In genomic region chr9:55311560-55311959, GRCm38 (mm10) we compare ENCODE assay signal across 8 mouse cellular contexts. TPM values are rescaled to one million over a fixed set of nuclear protein-coding genes. Genes with fewer than 3 reads are reported as not detected.
DNase-seq lines count a peak whose midpoint lies in the region; ATAC-seq and TF ChIP-seq lines count a peak whose summit lies in the region.

No protein-coding gene starts in this region.

- peak; percentile 31 to 61 for DNase-seq in CD8-positive naive resting alpha-beta T cell, adult 2 months (ENCODE audit: low read depth in 2 of 2, low spot score in 2 of 2)
- DNase-seq in kidney, postnatal 14 days = peak; percentile 79
- DNase-seq in liver, embryonic 13.5 days = peak; percentile 34
- DNase-seq in neural tube, embryonic 10.5 days (ENCODE audit: extremely low spot score, low spot score) = peak; percentile 73
- peak; percentile 74 for DNase-seq in stomach, postnatal 0 days (ENCODE audit: low spot score)

- peak overlapping the region; percentile 97 for H3K27ac ChIP-seq in bone marrow macrophage, adult 2 months (ENCODE audit: insufficient read depth, low read depth, low read length)
- H3K27ac ChIP-seq in embryonic fibroblast, embryonic 13.5 days (ENCODE audit: insufficient read depth, low read length) = no peak overlapping the region
- H3K27ac ChIP-seq in heart, embryonic 16.5 days (ENCODE audit: low read length) = no peak overlapping the region
- H3K27ac ChIP-seq in liver, embryonic 13.5 days = no peak overlapping the region
- H3K27ac ChIP-seq in stomach, postnatal 0 days (replicated peaks) = no peak overlapping the region

- H3K4me2 ChIP-seq in heart, embryonic 16.5 days (ENCODE audit: low read depth, low read length) = no peak overlapping the region
- no peak overlapping the region for H3K4me2 ChIP-seq in liver, embryonic 13.5 days
- no peak overlapping the region for H3K4me2 ChIP-seq in stomach, postnatal 0 days (replicated peaks; ENCODE audit: low read depth)

- H3K27me3 ChIP-seq in heart, embryonic 16.5 days (ENCODE audit: control insufficient read depth, insufficient read depth, low read length) = no peaks in the 10 kb centered on the region
- no peaks in the 10 kb centered on the region for H3K27me3 ChIP-seq in liver, embryonic 13.5 days
- no peaks in the 10 kb centered on the region for H3K27me3 ChIP-seq in stomach, postnatal 0 days (ENCODE audit: control insufficient read depth, insufficient read depth, low read length)

- TF ChIP-seq CTCF in bone marrow macrophage, adult 2 months (IDR thresholded peaks at IDR 0.05; ENCODE audit: low read depth, low read length) = no peak
- peak; percentile 44 for TF ChIP-seq CTCF in embryonic fibroblast, embryonic 13.5 days (IDR thresholded peaks at IDR 0.05; ENCODE audit: borderline replicate concordance, insufficient read depth, low read length)
- peak; percentile 95 for TF ChIP-seq CTCF in stomach, postnatal 0 days (IDR thresholded peaks at IDR 0.05; ENCODE audit: low read depth)

- no peak overlapping the region for H3K4me3 ChIP-seq in bone marrow macrophage, adult 2 months (ENCODE audit: insufficient read depth, low read length)
- no peak overlapping the region for H3K4me3 ChIP-seq in embryonic fibroblast, embryonic 13.5 days (ENCODE audit: insufficient read depth, low read length)
- H3K4me3 ChIP-seq in heart, embryonic 16.5 days (ENCODE audit: low read length) = no peak overlapping the region
- no peak overlapping the region for H3K4me3 ChIP-seq in liver, embryonic 13.5 days (replicated peaks)
- no peak overlapping the region for H3K4me3 ChIP-seq in stomach, postnatal 0 days (ENCODE audit: low read depth, low read length)

- TF ChIP-seq POLR2A in bone marrow macrophage, adult 2 months (IDR thresholded peaks at IDR 0.05; ENCODE audit: borderline replicate concordance, low read depth, low read length) = no peak
- no peak for TF ChIP-seq POLR2A in embryonic fibroblast, embryonic 13.5 days (IDR thresholded peaks at IDR 0.05; ENCODE audit: low read depth, low read length)

- no peaks in the 10 kb centered on the region for H3K9me3 ChIP-seq in heart, embryonic 16.5 days (replicated peaks; ENCODE audit: control insufficient read depth, low read length)
- H3K9me3 ChIP-seq in liver, embryonic 13.5 days (replicated peaks) = no peaks in the 10 kb centered on the region
- H3K9me3 ChIP-seq in stomach, postnatal 0 days (ENCODE audit: control insufficient read depth, low read length) = no peaks in the 10 kb centered on the region

- ATAC-seq in heart, embryonic 16.5 days (replicated peaks; ENCODE audit: extremely low read depth, insufficient read depth, low FRiP score) = peak; percentile 72; the same call in 1 of the 2 replicates
- ATAC-seq in liver, embryonic 13.5 days (ENCODE audit: low read depth) = 0 out of 2 replicates have a peak, but pooled peaks have one; percentile 48
- peak; percentile 86 for ATAC-seq in stomach, postnatal 0 days (ENCODE audit: low FRiP score, low TSS enrichment)

- H3K4me1 ChIP-seq in bone marrow macrophage, adult 2 months (ENCODE audit: control insufficient read depth, insufficient read depth, low read length) = peaks cover 41% of the 10 kb centered on the region
- H3K4me1 ChIP-seq in embryonic fibroblast, embryonic 13.5 days (ENCODE audit: control insufficient read depth, insufficient read depth, low read length) = no peaks in the 10 kb centered on the region
- no peaks in the 10 kb centered on the region for H3K4me1 ChIP-seq in heart, embryonic 16.5 days (ENCODE audit: control insufficient read depth, insufficient read depth, low read length)
- no peaks in the 10 kb centered on the region for H3K4me1 ChIP-seq in liver, embryonic 13.5 days (replicated peaks)
- H3K4me1 ChIP-seq in stomach, postnatal 0 days (replicated peaks; ENCODE audit: control insufficient read depth, insufficient read depth) = no peaks in the 10 kb centered on the region

- H3K9ac ChIP-seq in heart, embryonic 16.5 days (ENCODE audit: low read length) = no peak overlapping the region
- H3K9ac ChIP-seq in liver, embryonic 13.5 days = no peak overlapping the region
- no peak overlapping the region for H3K9ac ChIP-seq in stomach, postnatal 0 days (ENCODE audit: low read length)

- no peaks in the 10 kb centered on the region for H3K36me3 ChIP-seq in heart, embryonic 16.5 days (ENCODE audit: control insufficient read depth, insufficient read depth)
- no peaks in the 10 kb centered on the region for H3K36me3 ChIP-seq in liver, embryonic 13.5 days
- H3K36me3 ChIP-seq in stomach, postnatal 0 days (ENCODE audit: control insufficient read depth, insufficient read depth, low read length) = no peaks in the 10 kb centered on the region

- no peak for TF ChIP-seq EP300 in stomach, postnatal 0 days (optimal IDR thresholded peaks at IDR 0.05)

- WGBS in heart, embryonic 16.5 days = 6% methylated on average over 5 of the region's 5 CpGs
- 5% methylated on average over 5 of the region's 5 CpGs for WGBS in liver, embryonic 13.5 days (ENCODE audit: insufficient replicate concordance)
- WGBS in stomach, postnatal 0 days = 5% methylated on average over 5 of the region's 5 CpGs

RNA-seq across cellular contexts. Expression of gene Nrg4, which starts 15.1 kb away (rescaled TPM):
- polyA plus RNA-seq in bone marrow macrophage, adult 2 months (2012; ENCODE audit: insufficient read depth, insufficient read length, missing spikeins) = not detected in 2 replicates
- not detected in 2 replicates for polyA plus RNA-seq in embryonic fibroblast, embryonic 13.5 days (2011; ENCODE audit: insufficient read length, low read depth, missing spikeins)
- 1.1 and 1.2 TPM in 2 replicates for polyA plus RNA-seq in heart, embryonic 16.5 days (2015; fragmentation: Nextera tagmentation; extraction: Ambion mirVana)
- polyA plus RNA-seq in liver, embryonic 13.5 days (2015; fragmentation: Nextera tagmentation; extraction: Ambion mirVana) = 0.46 and 0.60 TPM in 2 replicates
- 1.1 and 1.6 TPM in 2 replicates for polyA plus RNA-seq in stomach, postnatal 0 days (2015; fragmentation: Nextera tagmentation; extraction: Ambion mirVana)

RNA-seq across cellular contexts. Expression of gene Tmem266, which starts 15.2 kb away (rescaled TPM):
- not detected in 2 replicates for polyA plus RNA-seq in bone marrow macrophage, adult 2 months (2012; ENCODE audit: insufficient read depth, insufficient read length, missing spikeins)
- not detected in 2 replicates for polyA plus RNA-seq in embryonic fibroblast, embryonic 13.5 days (2011; ENCODE audit: insufficient read length, low read depth, missing spikeins)
- polyA plus RNA-seq in heart, embryonic 16.5 days (2015; fragmentation: Nextera tagmentation; extraction: Ambion mirVana) = 0.14 and 0.18 TPM in 2 replicates
- polyA plus RNA-seq in liver, embryonic 13.5 days (2015; fragmentation: Nextera tagmentation; extraction: Ambion mirVana) = 0.05 TPM in 1 of 2 replicates, not detected in the other
- 0.51 and 0.62 TPM in 2 replicates for polyA plus RNA-seq in stomach, postnatal 0 days (2015; fragmentation: Nextera tagmentation; extraction: Ambion mirVana)
